Mouse (Mus musculus): ENCODE data around the gene Axin2. TPM values are rescaled to one million over a fixed set of nuclear protein-coding genes. Genes with fewer than 3 reads are reported as not detected.
"Not testable (repeated sequence)": the region's sequence is repeated elsewhere in the genome, so short reads cannot be mapped to it uniquely, and the experiment has no call there.

Gene Axin2
- total and polyA plus RNA-seq, 3 experiments: 14.2 to 29.9 (median 16.6) TPM

DNA sequence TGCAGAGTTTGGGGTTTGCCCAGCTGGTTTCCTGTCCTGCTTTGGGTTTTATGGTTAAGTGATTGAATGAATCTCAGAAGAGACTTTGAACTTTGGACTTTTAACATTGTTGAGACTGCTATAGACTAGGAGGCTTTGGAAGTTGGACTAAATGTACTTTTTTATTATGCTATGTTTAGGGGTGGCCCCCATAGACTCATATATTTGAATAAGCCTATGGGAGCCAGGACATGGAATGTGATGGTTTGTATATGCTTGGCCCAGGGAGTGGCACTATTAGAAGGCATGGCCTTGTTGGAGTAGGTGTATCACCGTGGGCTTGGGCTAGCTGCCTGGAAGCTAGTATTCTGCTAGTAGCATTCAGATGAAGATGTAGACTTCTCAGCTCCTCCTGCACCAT is 48.9 kb upstream of the Axin2 start:
- H3K27ac ChIP-seq (ENCODE audit: insufficient read depth, low read depth); DNase-seq (ENCODE audit: extremely low read depth); in situ Hi-C loops (cut with MboI; ENCODE audit: low pct_ligation_motif_present, low pct_unique_long_range_greater_than_20kb, low sequenced_read_pairs); H3K4me2 ChIP-seq (ENCODE audit: insufficient read depth, low read depth, poor library complexity, severe bottlenecking); H3K27me3 ChIP-seq (replicated peaks); dilution Hi-C loops (cut with MboI; ENCODE audit: extremely low pct_ligation_motif_present, extremely low pct_unique_long_range_greater_than_20kb, low sequenced_read_pairs); H3K4me3 ChIP-seq (replicated peaks in 1 of 3; ENCODE audit: low read depth in 2 of 3, low read length in 2 of 3, poor library complexity in 1 of 3); H3K79me2 ChIP-seq (replicated peaks; ENCODE audit: control insufficient read depth, extremely low read depth, insufficient read depth, poor library complexity, severe bottlenecking); H3K9me3 ChIP-seq (replicated peaks; ENCODE audit: low read length); H3K9ac ChIP-seq (ENCODE audit: insufficient read depth, low read depth); H3K36me3 ChIP-seq (replicated peaks in 1 of 2; ENCODE audit: control insufficient read depth in 1 of 2, insufficient read depth in 1 of 2, low read length in 1 of 2): not testable (repeated sequence)
- H3K4me1 ChIP-seq (ENCODE audit: control insufficient read depth in 1 of 2, insufficient read depth in 2 of 2): peaks cover 8 to 71% of the 10 kb centered on the region in 2 experiments

DNA sequence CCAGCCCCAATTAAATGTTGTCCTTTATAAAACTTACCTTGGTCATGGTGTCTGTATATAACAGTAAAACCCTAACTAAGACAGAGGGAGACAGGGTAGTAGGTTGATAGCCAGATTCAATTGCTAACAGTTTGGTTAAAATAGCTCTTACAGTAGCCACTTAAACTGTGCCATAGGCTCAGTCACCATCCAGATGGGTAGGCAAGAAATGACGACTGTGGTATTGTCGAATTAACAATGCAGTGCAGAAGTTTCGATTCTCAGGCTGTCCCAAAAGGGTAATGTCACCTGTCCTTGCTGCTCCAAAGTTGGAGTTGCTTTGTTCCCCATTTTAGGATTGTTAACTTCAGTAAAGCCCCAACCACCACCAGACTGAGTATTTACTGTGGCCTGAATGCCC is 48.4 kb upstream of the Axin2 start:
- in situ Hi-C loops (cut with MboI; ENCODE audit: low pct_ligation_motif_present, low pct_unique_long_range_greater_than_20kb, low sequenced_read_pairs) (no loop called here), dilution Hi-C loops (cut with MboI; ENCODE audit: extremely low pct_ligation_motif_present, extremely low pct_unique_long_range_greater_than_20kb, low sequenced_read_pairs) (no loop called here)
- Histone ChIP-seq H3K79me2 (replicated peaks; ENCODE audit: control insufficient read depth, extremely low read depth, insufficient read depth, poor library complexity, severe bottlenecking) (no peaks in the 10 kb centered on the region), H3K27me3 (replicated peaks) (no peaks in the 10 kb centered on the region), H3K36me3 (replicated peaks in 1 of 2; ENCODE audit: control insufficient read depth in 1 of 2, insufficient read depth in 1 of 2, low read length in 1 of 2) (no peaks in the 10 kb centered on the region), H3K4me3 (replicated peaks in 1 of 3; ENCODE audit: low read depth in 2 of 3, low read length in 2 of 3, poor library complexity in 1 of 3) (no peak overlapping the region), H3K9ac (ENCODE audit: insufficient read depth, low read depth) (no peak overlapping the region), H3K9me3 (replicated peaks; ENCODE audit: low read length) (no peaks in the 10 kb centered on the region), H3K4me2 (ENCODE audit: insufficient read depth, low read depth, poor library complexity, severe bottlenecking) (no peak overlapping the region), H3K27ac (ENCODE audit: insufficient read depth, low read depth) (no peak overlapping the region), H3K4me1 (ENCODE audit: control insufficient read depth in 1 of 2, insufficient read depth in 2 of 2) (peaks cover 8 to 71% of the 10 kb centered on the region in 2 experiments)
- peak; percentile 31 for DNase-seq (ENCODE audit: extremely low read depth)
- TF ChIP-seq ZKSCAN1 (IDR thresholded peaks at IDR 0.05; ENCODE audit: borderline replicate concordance, low read depth, low read length) (no peak), CHD1 (IDR thresholded peaks at IDR 0.05; ENCODE audit: low read depth, low read length) (no peak), MXI1 (IDR thresholded peaks at IDR 0.05; ENCODE audit: low read depth, low read length) (no peak), ETS1 (conservative IDR thresholded peaks at IDR 0.05; ENCODE audit: low read depth, low read length) (peak; percentile 52), TBP (conservative IDR thresholded peaks at IDR 0.05; ENCODE audit: low read depth, low read length) (no peak), UBTF (IDR thresholded peaks at IDR 0.05; ENCODE audit: low read depth, low read length) (no peak), E2F4 (IDR thresholded peaks at IDR 0.05; ENCODE audit: insufficient replicate concordance, low read depth, low read length) (no peak), POLR2A (IDR thresholded peaks at IDR 0.05; ENCODE audit: low read depth, low read length) (no peak), POLR2AphosphoS2 (IDR thresholded peaks at IDR 0.05; ENCODE audit: low read depth, low read length) (no peak), TCF12 (IDR thresholded peaks at IDR 0.05; ENCODE audit: low read depth, low read length) (peak; percentile 54; the same call in 1 of the 2 replicates), SIN3A (IDR thresholded peaks at IDR 0.05; ENCODE audit: low read length) (no peak), GABPA (IDR thresholded peaks at IDR 0.05; ENCODE audit: insufficient replicate concordance, low read depth, low read length) (no peak), RAD21 (IDR thresholded peaks at IDR 0.05; ENCODE audit: low read depth, low read length) (no peak), ZNF384 (IDR thresholded peaks at IDR 0.05; ENCODE audit: low read depth, low read length) (no peak), CHD2 (IDR thresholded peaks at IDR 0.05; ENCODE audit: low read length) (no peak), BHLHE40 (IDR thresholded peaks at IDR 0.05; ENCODE audit: low read depth, low read length) (no peak; the same call in 1 of the 2 replicates), CTCF (conservative IDR thresholded peaks at IDR 0.05 in 1 of 2, IDR thresholded peaks at IDR 0.05 in 1 of 2; ENCODE audit: low read depth in 2 of 2, low read length in 2 of 2) (no peak), IRF4 (IDR thresholded peaks at IDR 0.05; ENCODE audit: low read depth, low read length) (peak; percentile 44; the same call in 1 of the 2 replicates), MAX (IDR thresholded peaks at IDR 0.05; ENCODE audit: low read length) (no peak), NRF1 (IDR thresholded peaks at IDR 0.05; ENCODE audit: low read depth, low read length) (no peak), MYC (IDR thresholded peaks at IDR 0.05; ENCODE audit: low read depth, low read length) (no peak), JUND (conservative IDR thresholded peaks at IDR 0.05; ENCODE audit: low read depth, low read length) (no peak), JUN (IDR thresholded peaks at IDR 0.05; ENCODE audit: insufficient read depth, low read depth, low read length) (no peak), MAFK (IDR thresholded peaks at IDR 0.05; ENCODE audit: insufficient replicate concordance, low read length) (no peak), KAT2A (IDR thresholded peaks at IDR 0.05; ENCODE audit: insufficient replicate concordance, low read length) (no peak), ZMIZ1 (IDR thresholded peaks at IDR 0.05; ENCODE audit: low read depth, low read length) (no peak), NELFE (IDR thresholded peaks at IDR 0.05; ENCODE audit: low read depth, low read length) (no peak), USF1 (IDR thresholded peaks at IDR 0.05; ENCODE audit: low read depth, low read length) (no peak), HCFC1 (IDR thresholded peaks at IDR 0.05; ENCODE audit: low read depth, low read length) (no peak), EP300 (IDR thresholded peaks at IDR 0.05; ENCODE audit: low read length) (peak; percentile 52; the same call in 1 of the 2 replicates), ZC3H11A (IDR thresholded peaks at IDR 0.05; ENCODE audit: low read depth, low read length) (no peak), USF2 (conservative IDR thresholded peaks at IDR 0.05; ENCODE audit: low read depth, low read length) (no peak), ELF1 (IDR thresholded peaks at IDR 0.05; ENCODE audit: low read depth, low read length) (no peak), PAX5 (IDR thresholded peaks at IDR 0.05; ENCODE audit: low read length) (no peak), SMC3 (IDR thresholded peaks at IDR 0.05; ENCODE audit: low read depth, low read length) (no peak)
